Mouse (Mus musculus): ENCODE results near the gene Tas2r118. TPM values are rescaled to one million over a fixed set of nuclear protein-coding genes. Genes with fewer than 3 reads are reported as not detected.

Gene Tas2r118
- not detected for total RNA-seq (2021)

DNA sequence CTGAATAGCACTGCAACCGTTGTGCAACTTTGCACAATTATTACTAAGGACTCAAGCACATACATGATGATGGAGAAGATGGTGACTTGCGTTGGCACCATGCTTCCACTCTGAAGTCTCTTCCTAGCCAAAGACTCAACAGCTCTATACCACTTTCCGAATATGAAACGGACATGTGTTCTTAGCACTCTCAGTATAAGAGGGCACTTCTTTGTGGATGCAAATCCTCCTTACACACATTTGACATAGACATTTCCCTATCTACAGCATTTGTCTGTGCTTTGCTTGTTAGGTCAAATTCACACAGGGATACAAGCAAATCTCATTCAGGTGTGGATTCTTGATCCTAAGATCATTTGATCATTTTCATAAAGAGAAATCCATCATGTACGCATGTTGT is at the start of gene Tas2r118:
TSS of gene Tas2r118 (minus strand) at position 101 of the 400 bp plus-strand sequence.
- DNase-seq, result no peak

DNA sequence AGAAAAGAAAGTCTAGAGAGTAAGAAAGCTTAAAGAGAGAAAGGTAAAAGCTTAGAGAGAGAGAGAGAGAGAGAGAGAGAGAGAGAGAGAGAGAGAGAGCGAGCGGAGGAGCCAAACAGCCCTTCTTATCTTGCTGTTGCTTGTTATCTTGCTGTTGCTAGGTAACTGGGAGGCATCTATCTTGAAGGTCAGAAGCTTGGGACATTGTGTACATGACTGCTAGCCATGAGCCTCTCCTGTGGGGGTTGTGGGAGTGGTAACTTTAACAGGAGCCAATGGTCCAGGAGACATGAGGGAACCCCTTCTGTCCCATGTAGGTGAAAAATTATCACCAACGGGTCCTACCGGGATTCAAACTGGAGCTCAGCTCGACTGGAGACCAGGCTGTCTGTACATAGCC is 48.5 kb upstream of the Tas2r118 start:
- no peak for DNase-seq

DNA sequence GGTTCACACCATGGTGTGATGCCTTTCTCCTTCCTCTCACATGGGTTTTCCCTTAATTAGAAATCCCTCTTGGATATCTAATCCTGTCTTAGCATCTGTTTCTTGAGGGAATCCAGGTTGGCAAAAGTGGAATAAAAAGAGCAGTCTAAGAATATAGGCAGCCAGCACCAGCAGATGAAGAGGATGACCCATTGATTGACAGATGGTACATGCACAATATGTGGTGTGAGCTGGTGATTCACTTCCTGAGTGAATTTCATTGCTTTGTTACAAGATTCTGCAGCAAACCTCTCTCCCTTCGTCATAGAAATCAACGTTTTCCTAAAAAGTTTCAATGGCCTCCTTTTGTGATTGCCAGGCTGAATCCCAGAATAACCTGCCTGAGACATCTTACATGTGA is 23.4 kb upstream of the Tas2r118 start:
- no peak for DNase-seq

DNA sequence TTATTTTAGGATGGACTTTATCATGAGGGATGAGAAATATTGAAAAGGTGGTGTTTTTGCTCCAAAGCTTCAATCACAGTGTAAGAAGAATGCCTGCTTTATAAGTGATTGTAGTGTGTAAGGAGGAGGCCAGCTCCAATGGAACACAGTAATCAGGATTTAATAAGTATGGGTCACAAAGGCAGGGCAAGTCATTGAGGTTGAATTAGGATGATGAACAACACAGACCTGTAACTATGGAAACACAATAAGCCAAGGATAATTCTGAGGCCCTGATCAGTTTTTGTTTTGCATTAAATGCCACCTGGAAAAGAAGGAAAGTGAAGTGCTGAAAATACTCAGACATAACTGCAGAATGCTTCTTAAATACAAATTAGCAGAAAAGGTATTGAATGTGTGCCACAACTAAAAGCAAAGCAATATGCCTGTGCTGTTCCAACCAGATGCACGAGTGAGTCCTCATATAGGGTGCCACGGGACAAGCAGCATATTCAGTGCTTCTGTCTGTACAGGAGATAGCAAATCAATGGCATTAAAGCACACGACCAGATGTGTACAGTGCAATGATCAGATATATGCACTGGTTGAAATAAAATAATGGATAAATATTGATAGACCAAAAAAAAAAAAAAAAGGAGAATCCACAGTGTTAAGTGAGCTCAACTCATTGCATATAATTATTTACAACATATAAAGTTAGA is 21.0 kb upstream of the Tas2r118 start:
- no peak for DNase-seq

DNA sequence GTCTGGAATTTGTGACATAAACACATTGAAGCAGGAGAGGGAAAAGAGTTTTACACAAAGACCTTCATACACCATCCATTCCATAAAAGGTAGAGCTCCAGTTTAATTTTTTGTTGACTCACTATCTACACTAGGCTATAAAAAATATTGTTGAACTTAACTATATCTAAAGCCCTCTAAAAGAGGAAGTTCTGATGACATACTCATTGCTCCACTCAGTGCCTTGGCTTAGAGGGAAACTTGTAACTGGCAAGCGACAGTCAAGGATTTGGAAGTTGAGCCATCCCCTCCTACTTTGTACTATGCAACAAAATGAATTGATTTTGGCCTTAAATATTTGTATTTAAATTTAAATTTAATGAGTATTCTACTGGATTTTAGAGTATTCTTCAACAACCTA is 16.4 kb upstream of the Tas2r118 start:
- no peak for DNase-seq

DNA sequence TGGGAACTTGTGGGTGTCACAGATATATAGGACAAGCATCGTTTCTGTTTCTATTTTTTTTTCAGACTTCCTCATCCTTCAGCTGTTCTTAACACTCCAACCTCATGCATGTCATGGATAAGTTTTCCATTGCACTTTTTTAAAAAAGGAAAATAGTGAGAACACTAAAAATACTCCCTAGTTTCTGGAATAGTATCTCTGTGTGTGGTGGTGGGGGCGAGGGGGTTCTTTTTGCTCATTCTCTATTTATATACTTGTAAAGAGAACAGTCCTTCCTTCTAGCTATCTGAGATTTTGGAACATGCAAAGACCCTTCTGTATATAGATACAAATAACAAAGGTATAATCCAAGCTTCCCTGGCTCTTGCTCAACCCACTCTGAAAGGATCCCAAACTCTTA is 2.9 kb downstream of the Tas2r118 start:
- DNase-seq, result no peak

DNA sequence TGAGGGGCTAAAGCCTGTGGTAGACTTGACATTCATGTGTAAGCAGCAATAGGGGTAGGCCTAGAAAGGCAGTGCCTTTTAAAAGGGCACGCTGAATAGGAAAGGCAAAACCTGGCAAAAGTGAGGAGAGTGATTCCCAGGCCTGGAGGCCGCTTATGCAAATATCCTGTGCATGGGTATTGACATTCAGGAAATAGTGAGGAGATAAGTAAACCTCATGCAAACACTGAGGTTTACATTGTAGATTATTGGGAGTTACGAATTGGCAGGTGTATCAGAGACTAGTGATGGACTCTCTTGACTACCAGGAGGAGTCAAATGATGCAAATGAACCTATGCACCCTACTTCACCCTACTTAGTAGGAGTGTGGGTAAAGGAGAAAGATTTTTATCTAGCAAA is 3.9 kb downstream of the Tas2r118 start:
- DNase-seq, result no peak

DNA sequence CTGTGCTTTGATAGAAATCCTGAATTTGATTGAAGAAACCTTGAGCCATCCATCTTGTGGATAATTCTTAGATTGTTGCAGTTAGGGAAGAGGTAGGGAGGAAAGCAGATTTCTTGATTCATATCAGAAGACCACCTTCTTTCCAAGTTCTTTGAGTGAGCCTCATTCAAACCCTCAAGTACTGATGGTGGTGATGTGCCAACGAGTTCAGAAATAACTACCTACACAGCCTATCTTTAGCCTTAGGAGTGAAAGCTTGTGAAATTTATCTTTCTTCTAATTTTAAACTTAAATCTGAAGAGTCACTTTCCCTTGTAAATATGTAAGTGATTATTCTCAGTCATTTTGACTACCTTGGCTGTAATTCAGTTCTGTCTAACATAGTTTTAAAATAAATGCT is 6.1 kb downstream of the Tas2r118 start:
- DNase-seq, result no peak

DNA sequence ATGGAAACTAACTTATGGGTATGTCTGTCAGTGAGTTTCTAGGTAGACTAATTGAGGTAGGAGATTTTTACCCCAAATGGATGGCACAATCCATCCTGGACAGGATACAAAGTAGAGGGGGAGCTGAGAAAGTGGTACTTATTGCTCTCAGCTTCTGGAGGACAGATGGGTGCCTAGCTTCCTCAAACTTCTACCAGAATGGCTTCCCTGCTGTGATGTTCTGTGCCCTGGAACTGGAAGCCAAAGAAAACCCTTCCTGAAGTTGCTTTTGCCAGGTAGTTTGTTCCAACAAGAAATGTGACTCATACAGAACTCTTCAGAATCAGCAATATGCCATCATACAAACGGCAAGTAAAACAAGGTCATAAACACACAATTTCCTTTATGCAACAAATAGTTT is 29.1 kb downstream of the Tas2r118 start:
- no peak for DNase-seq

- no peak for DNase-seq
These were observed 31.0 kb downstream of the Tas2r118 start for GRCm38 (mm10) chr6:23938575-23939488.

- DNase-seq, result no peak
These were observed 33.4 kb downstream of the Tas2r118 start for GRCm38 (mm10) chr6:23936414-23936813.

GRCm38 (mm10) chr6:23923806-23924205 is 46.1 kb downstream of the Tas2r118 start:
- DNase-seq, result no peak

Other genes with a start within 250 kb of the Tas2r118 start
- gene Cadps2, start 130.6 kb downstream of the Tas2r118 start, total RNA-seq (2021), result 10 to 100 TPM; 76.9 to 79.9 TPM
- gene Slc13a1, start 198.0 kb upstream of the Tas2r118 start, total RNA-seq (2021), result under 1 TPM; 0.28 to 0.32 TPM